Mouse (Mus musculus) liver, adult 2 months (tissue): ENCODE data around the gene Chst8. TPM values are rescaled to one million over a fixed set of nuclear protein-coding genes. Genes with fewer than 3 reads are reported as not detected.

Source experiments
- DNase-seq: peaks from one replicate; pipeline ENCODE4 v3.0.0-alpha.2; 2011; ENCODE audit warnings: low read depth, low spot score; ENCODE audit errors: extremely low read depth
- H3K27ac ChIP-seq: fragments of 200-500 bp; replicated peaks from 2 replicates; pipeline ENCODE4 v1.5.1; 2012; ENCODE audit warnings: low read depth, mild to moderate bottlenecking, control low read depth, inconsistent platforms, low read length; ENCODE audit not compliant: insufficient read depth
- H3K27me3 ChIP-seq: fragments of 200-500 bp; 2 replicates; pipeline ENCODE4 v1.6.1; 2012; ENCODE audit warnings: mild to moderate bottlenecking, moderate library complexity, low read length, inconsistent platforms; ENCODE audit not compliant: control insufficient read depth, insufficient read depth
- H3K36me3 ChIP-seq: fragments of 200-500 bp; 2 replicates; pipeline ENCODE4 v1.6.1; 2012; ENCODE audit warnings: low read length, inconsistent platforms; ENCODE audit not compliant: control insufficient read depth, insufficient read depth
- H3K4me1 ChIP-seq: fragments of 200-500 bp; 2 replicates; pipeline ENCODE4 v1.6.1; 2011; ENCODE audit warnings: low read length; ENCODE audit not compliant: control insufficient read depth, insufficient read depth
- H3K4me3 ChIP-seq: fragments of 200-500 bp; 2 replicates; pipeline ENCODE4 v1.5.1; 2011; ENCODE audit warnings: low read depth, mild to moderate bottlenecking, control low read depth, low read length, moderate library complexity; ENCODE audit not compliant: insufficient read depth
- H3K79me2 ChIP-seq: fragments of 200-500 bp; 2 replicates; pipeline ENCODE4 v1.6.1; 2012; ENCODE audit warnings: inconsistent platforms, mild to moderate bottlenecking, low read length, moderate library complexity; ENCODE audit not compliant: control insufficient read depth, insufficient read depth
- H3K9ac ChIP-seq: fragments of 200-500 bp; 2 replicates; pipeline ENCODE4 v1.6.1; 2012; ENCODE audit warnings: low read depth, mild to moderate bottlenecking, control low read depth, inconsistent platforms, low read length
- CTCF ChIP-seq: fragments of 200-500 bp; IDR thresholded peaks from 2 replicates; pipeline ENCODE4 v1.5.1; 2011; ENCODE audit warnings: low read depth, low read length, control low read depth
- POLR2A ChIP-seq: fragments of 200-500 bp; IDR thresholded peaks from 2 replicates; pipeline ENCODE4 v1.6.1; 2011; ENCODE audit warnings: low read length, control low read depth; ENCODE audit not compliant: insufficient read depth; ENCODE audit errors: extremely low read depth
- whole genome bisulfite sequencing: fragments of 180-500 bp; shearing (Covaris S2); methylation state at CpG from one replicate; pipeline ENCODE4 v1.1.7; 2018; 5-methylcytosine and 5-hydroxymethylcytosine counted together
- polyA plus RNA-seq: library from polyadenylated mRNA; depleted of rRNA; stranded (reverse); fragments of >200 nt; gene quantifications from 2 replicates; pipeline ENCODE4 v1.2.3, GENCODE M21; 2012
- total RNA-seq: library from RNA; depleted of rRNA; stranded (reverse); fragments of >200 nt; gene quantifications from 2 replicates; pipeline ENCODE4 v1.2.3, GENCODE M21; 2014

Gene Chst8
- total and polyA plus RNA-seq, 2 experiments: 0.28 to 0.35 TPM

DNA sequence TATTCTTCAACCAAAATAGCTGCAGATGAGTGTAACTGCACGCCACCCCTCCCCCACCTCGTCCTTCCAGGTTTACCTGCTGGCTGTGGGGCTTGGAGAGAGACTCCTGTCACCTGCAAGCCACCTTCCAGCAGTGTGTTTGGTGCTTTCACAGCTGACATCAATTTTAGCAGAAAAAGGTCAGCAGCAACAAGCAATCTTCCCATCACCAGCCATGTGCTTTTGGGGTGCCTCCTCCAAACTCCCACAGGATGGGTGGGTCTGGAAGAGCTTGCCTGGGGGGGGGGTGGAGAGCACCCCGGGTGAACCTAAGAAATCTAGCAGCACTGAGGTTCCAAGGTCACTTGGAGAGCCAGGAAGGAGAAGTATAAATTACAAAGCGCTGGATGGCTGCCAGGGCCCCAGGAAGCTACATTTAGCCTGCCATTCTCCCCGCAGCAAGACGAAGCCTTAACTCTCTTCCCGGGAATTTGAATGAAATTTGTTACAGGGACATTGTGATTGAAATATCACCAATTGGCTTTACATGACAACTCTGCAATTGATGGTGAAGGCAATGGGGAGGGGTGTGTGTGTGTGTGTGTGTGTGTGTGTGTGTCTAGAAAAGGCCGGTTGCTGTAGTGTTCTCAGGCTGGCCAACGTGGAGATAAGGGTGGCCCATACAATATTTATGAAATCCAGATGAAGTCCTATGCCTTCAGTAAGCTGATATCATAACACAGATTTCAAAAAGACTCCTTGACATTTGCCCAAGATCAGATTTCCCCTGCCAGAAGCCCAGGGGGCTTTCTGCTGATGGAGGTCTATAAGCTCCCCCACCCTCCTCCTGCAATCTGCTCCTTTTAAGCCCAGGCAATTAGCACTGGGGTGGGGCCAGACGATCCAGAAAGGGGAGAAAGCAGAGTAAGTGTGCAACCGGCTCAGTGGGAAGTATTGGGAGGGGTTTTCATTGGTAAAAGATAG, 13.8 kb downstream of the Chst8 start:
- Histone ChIP-seq H3K27me3 (no peaks in the 10 kb centered on the region), H3K79me2 (no peaks in the 10 kb centered on the region), H3K4me1 (no peaks in the 10 kb centered on the region), H3K27ac (no peak overlapping the region), H3K4me3 (no peak overlapping the region), H3K36me3 (no peaks in the 10 kb centered on the region), H3K9ac (no peak overlapping the region)
- TF ChIP-seq POLR2A (no peak), CTCF (no peak)
- no peak for DNase-seq
- 13% methylated on average over 11 of the region's 11 CpGs for WGBS

- H3K27ac ChIP-seq: no peak overlapping the region
- TF ChIP-seq POLR2A (no peak), CTCF (no peak)
- H3K27me3 ChIP-seq: no peaks in the 10 kb centered on the region
- no peaks in the 10 kb centered on the region for H3K79me2 ChIP-seq
- no peak overlapping the region for H3K4me3 ChIP-seq
- WGBS: 5% methylated on average over 12 of the region's 12 CpGs
- H3K36me3 ChIP-seq: no peaks in the 10 kb centered on the region
- H3K4me1 ChIP-seq: no peaks in the 10 kb centered on the region
- no peak overlapping the region for H3K9ac ChIP-seq
- no peak for DNase-seq
Measured at GRCm38 (mm10) chr7:34798039-34798438, 14.5 kb downstream of the Chst8 start.

DNA sequence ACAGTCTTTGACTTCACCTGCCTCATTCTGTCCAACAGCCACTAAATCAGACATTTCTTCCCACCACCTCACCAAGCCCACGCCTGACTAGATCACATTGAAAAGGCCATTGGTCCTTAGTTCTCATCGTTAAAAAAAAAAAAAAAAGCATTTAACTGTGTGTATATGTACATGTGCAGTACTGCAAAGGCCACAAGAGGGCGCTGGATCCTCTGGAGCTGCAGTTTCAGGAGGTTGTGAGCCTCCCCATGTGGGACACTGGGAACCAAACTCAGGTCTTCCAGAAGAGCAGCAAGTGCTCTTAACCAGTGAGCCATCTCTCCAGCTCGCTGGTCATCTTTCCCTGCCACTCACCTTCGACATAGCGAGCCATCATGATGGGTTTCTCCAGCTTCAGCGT, 22.1 kb downstream of the Chst8 start:
- no peaks in the 10 kb centered on the region for H3K36me3 ChIP-seq
- no peak for DNase-seq
- no peaks in the 10 kb centered on the region for H3K4me1 ChIP-seq
- no peaks in the 10 kb centered on the region for H3K27me3 ChIP-seq
- TF ChIP-seq POLR2A (no peak), CTCF (peak; percentile 8; the same call in 1 of the 2 replicates)
- no peak overlapping the region for H3K9ac ChIP-seq
- no peak overlapping the region for H3K4me3 ChIP-seq
- no peak overlapping the region for H3K27ac ChIP-seq
- WGBS: 80% methylated on average over 7 of the region's 7 CpGs
- H3K79me2 ChIP-seq: no peaks in the 10 kb centered on the region

GRCm38 (mm10) chr7:34787171-34787570, 25.3 kb downstream of the Chst8 start:
- DNase-seq: no peak
- Histone ChIP-seq H3K27ac (no peak overlapping the region), H3K79me2 (no peaks in the 10 kb centered on the region), H3K4me1 (no peaks in the 10 kb centered on the region), H3K27me3 (no peaks in the 10 kb centered on the region), H3K36me3 (no peaks in the 10 kb centered on the region), H3K4me3 (no peak overlapping the region), H3K9ac (no peak overlapping the region)
- TF ChIP-seq POLR2A: no peak
- TF ChIP-seq CTCF: no peak

DNA sequence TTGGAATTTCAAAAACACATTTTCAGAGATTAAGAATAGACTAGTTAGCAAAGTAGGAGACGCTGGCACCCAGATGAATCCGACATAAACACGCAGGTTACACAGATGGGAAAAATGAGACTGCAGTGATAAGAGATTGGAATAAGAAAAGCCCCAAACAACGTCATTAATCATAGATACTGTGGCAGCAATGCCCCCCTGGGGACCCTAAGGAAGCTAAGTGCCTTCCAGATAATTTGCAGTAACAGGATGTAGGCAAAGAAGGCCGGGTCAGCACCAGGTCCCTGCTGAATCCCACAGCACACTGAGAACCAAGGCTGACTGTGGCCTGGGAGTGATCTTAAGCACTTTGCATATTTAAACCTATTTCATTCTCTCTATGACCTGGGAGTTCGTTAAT, 27.5 kb downstream of the Chst8 start:
- TF ChIP-seq POLR2A (no peak), CTCF (no peak)
- Histone ChIP-seq H3K9ac (no peak overlapping the region), H3K36me3 (no peaks in the 10 kb centered on the region), H3K79me2 (no peaks in the 10 kb centered on the region), H3K27ac (no peak overlapping the region), H3K4me3 (no peak overlapping the region), H3K27me3 (no peaks in the 10 kb centered on the region), H3K4me1 (no peaks in the 10 kb centered on the region)
- no peak for DNase-seq
- WGBS: 69% methylated on average over 6 of the region's 6 CpGs

- WGBS: 60% methylated on average over 9 of the region's 9 CpGs
- Histone ChIP-seq H3K36me3 (no peaks in the 10 kb centered on the region), H3K4me1 (no peaks in the 10 kb centered on the region), H3K4me3 (no peak overlapping the region), H3K79me2 (no peaks in the 10 kb centered on the region), H3K27ac (no peak overlapping the region), H3K27me3 (no peaks in the 10 kb centered on the region), H3K9ac (no peak overlapping the region)
- TF ChIP-seq POLR2A (no peak), CTCF (no peak)
- no peak for DNase-seq
Measured at GRCm38 (mm10) chr7:34784469-34784868, 28.0 kb downstream of the Chst8 start.
